Mouse (Mus musculus): Measurements from ENCODE around the gene Ppp2r5c.

Ppp2r5c gene

GRCm38 (mm10) chr12:110489946-110490701, 43.2 kb downstream of the Ppp2r5c start:
- DNase-seq (ENCODE audit: low spot score), result no peak

- no peak for DNase-seq (ENCODE audit: low spot score)
Observed at GRCm38 (mm10) chr12:110492436-110492835, 45.5 kb downstream of the Ppp2r5c start.

- no peak for DNase-seq (ENCODE audit: low spot score)
Observed at GRCm38 (mm10) chr12:110493597-110494369, 46.9 kb downstream of the Ppp2r5c start.

- no peak for DNase-seq (ENCODE audit: low spot score)
Observed at GRCm38 (mm10) chr12:110494846-110495245, 47.9 kb downstream of the Ppp2r5c start.

GRCm38 (mm10) chr12:110495260-110495659, 48.3 kb downstream of the Ppp2r5c start:
- DNase-seq (ENCODE audit: low spot score), result no peak

- DNase-seq (ENCODE audit: low spot score), result no peak
Observed at GRCm38 (mm10) chr12:110496016-110496415, 49.1 kb downstream of the Ppp2r5c start.

- no peak for DNase-seq (ENCODE audit: low spot score)
Observed at GRCm38 (mm10) chr12:110497013-110497412, 50.1 kb downstream of the Ppp2r5c start.

GRCm38 (mm10) chr12:110497485-110497884, 50.6 kb downstream of the Ppp2r5c start:
- DNase-seq (ENCODE audit: low spot score), result no peak

GRCm38 (mm10) chr12:110498283-110499224, 51.6 kb downstream of the Ppp2r5c start:
- no peak for DNase-seq (ENCODE audit: low spot score)

GRCm38 (mm10) chr12:110499225-110499992, 52.5 kb downstream of the Ppp2r5c start:
- no peak for DNase-seq (ENCODE audit: low spot score)

- no peak for DNase-seq (ENCODE audit: low spot score)
Observed at GRCm38 (mm10) chr12:110500095-110500494, 53.2 kb downstream of the Ppp2r5c start.

GRCm38 (mm10) chr12:110503406-110504144, 56.7 kb downstream of the Ppp2r5c start:
- no peak for DNase-seq (ENCODE audit: low spot score)

GRCm38 (mm10) chr12:110504145-110504490, 57.2 kb downstream of the Ppp2r5c start:
- no peak for DNase-seq (ENCODE audit: low spot score)

GRCm38 (mm10) chr12:110504793-110505192, 57.9 kb downstream of the Ppp2r5c start:
- no peak for DNase-seq (ENCODE audit: low spot score)

- DNase-seq (ENCODE audit: low spot score), result no peak
Observed at GRCm38 (mm10) chr12:110506046-110506445, 59.1 kb downstream of the Ppp2r5c start.

- DNase-seq (ENCODE audit: low spot score), result no peak
Observed at GRCm38 (mm10) chr12:110507714-110508297, 60.9 kb downstream of the Ppp2r5c start.

- no peak for DNase-seq (ENCODE audit: low spot score)
Observed at GRCm38 (mm10) chr12:110508680-110509079, 61.8 kb downstream of the Ppp2r5c start.

GRCm38 (mm10) chr12:110510171-110510871, 63.4 kb downstream of the Ppp2r5c start:
- no peak for DNase-seq (ENCODE audit: low spot score)

- no peak for DNase-seq (ENCODE audit: low spot score)
Observed at GRCm38 (mm10) chr12:110511201-110511600, 64.3 kb downstream of the Ppp2r5c start.

Data from testis, postnatal 14 days (tissue).